Mouse (Mus musculus): ENCODE measurements around the gene C130026I21Rik. TPM values are rescaled to one million over a fixed set of nuclear protein-coding genes. Genes with fewer than 3 reads are reported as not detected.
"Not testable (repeated sequence)": the region's sequence is repeated elsewhere in the genome, so short reads cannot be mapped to it uniquely, and the experiment has no call there.

C130026I21Rik gene
- polyA plus RNA-seq, 1 experiment from 2014 or later: not detected

DNA sequence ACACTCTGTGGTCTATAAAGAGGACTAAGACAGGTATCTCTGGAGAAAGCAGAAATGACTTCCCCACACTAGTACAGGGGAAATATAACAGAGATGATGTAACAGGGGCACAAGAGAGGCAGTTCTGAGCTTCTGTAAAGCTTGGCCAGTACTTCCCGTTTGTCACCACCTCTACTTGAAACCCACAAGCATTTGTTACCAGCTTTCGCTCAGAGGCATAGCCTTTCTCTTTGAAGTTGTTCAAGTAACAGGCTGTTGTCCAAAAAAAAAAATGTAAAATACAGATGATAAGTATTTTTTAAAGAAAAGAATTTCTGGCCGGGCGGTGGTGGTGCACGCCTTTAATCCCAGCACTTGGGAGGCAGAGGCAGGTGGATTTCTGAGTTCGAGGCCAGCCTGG is 236.8 kb downstream of the C130026I21Rik start:
- not testable (repeated sequence) for H3K9ac ChIP-seq (ENCODE audit: low read length); H3K36me3 ChIP-seq (ENCODE audit: control insufficient read depth, insufficient read depth, low read length); H3K4me2 ChIP-seq (ENCODE audit: low read length); H3K9me3 ChIP-seq (replicated peaks; ENCODE audit: control insufficient read depth, low read length); H3K4me3 ChIP-seq (ENCODE audit: low read depth, low read length); H3K4me1 ChIP-seq (ENCODE audit: control insufficient read depth, insufficient read depth, low read length); DNase-seq (ENCODE audit: low spot score); ATAC-seq; H3K27me3 ChIP-seq (replicated peaks; ENCODE audit: control insufficient read depth, insufficient read depth, low read length); H3K27ac ChIP-seq (ENCODE audit: low read depth, low read length)
- WGBS: 98% methylated on average over 5 of the region's 6 CpGs

DNA sequence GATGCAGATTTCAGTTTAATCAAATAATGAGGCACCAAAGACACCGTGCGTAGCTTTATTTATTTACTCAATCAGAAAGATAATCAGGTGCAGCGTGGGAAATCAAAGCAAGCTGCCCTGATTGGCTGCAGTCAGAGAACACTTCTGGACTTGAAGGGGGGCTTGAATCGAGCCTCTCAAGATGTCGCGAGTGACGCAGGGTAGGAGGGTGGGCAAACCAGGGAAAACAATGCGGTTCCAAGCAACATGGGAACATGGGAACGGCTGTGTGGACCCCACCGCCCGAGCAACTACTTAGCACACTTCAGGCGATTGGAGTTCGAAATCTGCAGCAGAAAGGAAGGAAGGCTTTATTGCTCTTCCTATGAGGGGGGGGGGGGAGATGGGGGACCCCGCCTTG is 240.2 kb downstream of the C130026I21Rik start:
- H3K4me3 ChIP-seq (ENCODE audit: low read depth, low read length); H3K36me3 ChIP-seq (ENCODE audit: control insufficient read depth, insufficient read depth, low read length); H3K9ac ChIP-seq (ENCODE audit: low read length); H3K4me2 ChIP-seq (ENCODE audit: low read length); H3K9me3 ChIP-seq (replicated peaks; ENCODE audit: control insufficient read depth, low read length); DNase-seq (ENCODE audit: low spot score); H3K27ac ChIP-seq (ENCODE audit: low read depth, low read length); ATAC-seq; H3K27me3 ChIP-seq (replicated peaks; ENCODE audit: control insufficient read depth, insufficient read depth, low read length); H3K4me1 ChIP-seq (ENCODE audit: control insufficient read depth, insufficient read depth, low read length): not testable (repeated sequence)
- WGBS: 50% methylated on average over 11 of the region's 14 CpGs

DNA sequence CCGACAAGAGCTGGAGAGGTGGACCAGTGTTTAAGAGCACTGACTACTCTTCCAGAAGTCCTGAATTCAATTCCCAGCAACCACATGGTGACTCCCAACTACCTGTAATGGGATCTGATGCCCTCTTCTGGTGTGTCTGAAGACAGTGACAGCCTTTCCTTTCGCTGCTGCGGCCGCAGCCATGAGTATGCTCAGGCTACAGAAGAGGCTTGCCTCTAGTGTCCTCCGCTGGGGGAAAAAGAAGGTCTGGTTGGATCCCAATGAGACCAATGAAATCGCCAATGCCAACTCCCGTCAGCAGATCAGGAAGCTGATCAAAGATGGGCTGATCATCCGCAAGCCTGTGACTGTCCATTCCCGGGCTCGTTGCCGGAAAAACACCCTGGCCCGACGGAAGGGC is 258.4 kb downstream of the C130026I21Rik start:
- not testable (repeated sequence) for H3K27ac ChIP-seq (ENCODE audit: low read depth, low read length); DNase-seq (ENCODE audit: low spot score); ATAC-seq; H3K9me3 ChIP-seq (replicated peaks; ENCODE audit: control insufficient read depth, low read length); H3K4me1 ChIP-seq (ENCODE audit: control insufficient read depth, insufficient read depth, low read length); H3K27me3 ChIP-seq (replicated peaks; ENCODE audit: control insufficient read depth, insufficient read depth, low read length); H3K36me3 ChIP-seq (ENCODE audit: control insufficient read depth, insufficient read depth, low read length); H3K9ac ChIP-seq (ENCODE audit: low read length); H3K4me3 ChIP-seq (ENCODE audit: low read depth, low read length); H3K4me2 ChIP-seq (ENCODE audit: low read length)
- 95% methylated on average over 12 of the region's 13 CpGs for WGBS

DNA sequence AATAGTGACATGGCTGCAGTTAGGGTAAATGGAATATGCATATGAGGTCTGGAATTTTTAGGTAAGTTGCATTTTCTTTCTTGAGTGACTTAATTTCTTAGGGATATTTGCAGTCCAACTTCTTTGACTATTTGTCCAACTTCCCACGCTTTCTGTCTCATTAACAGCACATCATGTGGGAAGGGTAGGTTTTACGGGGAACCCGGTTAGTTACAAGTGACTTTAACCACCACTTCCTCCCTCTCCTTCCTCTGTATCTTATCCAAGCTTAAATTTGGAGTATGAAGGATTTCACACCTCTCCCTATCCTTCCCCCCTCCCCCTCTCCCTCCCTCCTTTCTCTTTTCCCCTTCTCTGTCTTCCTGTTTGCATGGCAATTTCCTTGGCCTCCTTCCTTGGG is 259.4 kb downstream of the C130026I21Rik start:
- H3K4me1 ChIP-seq (ENCODE audit: control insufficient read depth, insufficient read depth, low read length); H3K4me3 ChIP-seq (ENCODE audit: low read depth, low read length); H3K27me3 ChIP-seq (replicated peaks; ENCODE audit: control insufficient read depth, insufficient read depth, low read length); H3K27ac ChIP-seq (ENCODE audit: low read depth, low read length); ATAC-seq; H3K4me2 ChIP-seq (ENCODE audit: low read length); H3K9ac ChIP-seq (ENCODE audit: low read length); DNase-seq (ENCODE audit: low spot score); H3K36me3 ChIP-seq (ENCODE audit: control insufficient read depth, insufficient read depth, low read length); H3K9me3 ChIP-seq (replicated peaks; ENCODE audit: control insufficient read depth, low read length): not testable (repeated sequence)
- WGBS: 83% methylated on average over 1 of the region's 3 CpGs

DNA sequence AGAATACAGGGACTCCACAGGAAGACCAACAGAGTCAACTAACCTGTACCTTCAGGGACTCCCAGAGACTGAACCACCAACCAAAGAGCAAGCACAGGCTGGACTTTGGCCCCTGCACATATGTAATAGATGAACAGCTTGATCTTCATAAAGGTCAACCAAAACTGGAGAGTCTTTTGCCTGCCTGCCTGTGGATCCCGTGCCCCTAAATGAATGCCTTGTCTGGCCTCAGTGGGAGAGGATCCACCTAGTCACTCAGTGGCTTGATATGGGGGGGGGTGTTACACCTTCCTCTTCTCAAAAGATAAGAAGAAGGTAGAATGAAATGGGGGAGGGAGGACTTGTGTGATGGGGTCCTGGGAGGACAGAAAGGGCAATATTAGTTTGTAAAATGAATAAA is 262.6 kb downstream of the C130026I21Rik start:
- H3K4me2 ChIP-seq (ENCODE audit: low read length); ATAC-seq; H3K36me3 ChIP-seq (ENCODE audit: control insufficient read depth, insufficient read depth, low read length); DNase-seq (ENCODE audit: low spot score); H3K9me3 ChIP-seq (replicated peaks; ENCODE audit: control insufficient read depth, low read length); H3K4me1 ChIP-seq (ENCODE audit: control insufficient read depth, insufficient read depth, low read length); H3K27me3 ChIP-seq (replicated peaks; ENCODE audit: control insufficient read depth, insufficient read depth, low read length); H3K27ac ChIP-seq (ENCODE audit: low read depth, low read length); H3K9ac ChIP-seq (ENCODE audit: low read length); H3K4me3 ChIP-seq (ENCODE audit: low read depth, low read length): not testable (repeated sequence)
- 64% methylated on average over 1 of the region's 1 CpGs for WGBS

DNA sequence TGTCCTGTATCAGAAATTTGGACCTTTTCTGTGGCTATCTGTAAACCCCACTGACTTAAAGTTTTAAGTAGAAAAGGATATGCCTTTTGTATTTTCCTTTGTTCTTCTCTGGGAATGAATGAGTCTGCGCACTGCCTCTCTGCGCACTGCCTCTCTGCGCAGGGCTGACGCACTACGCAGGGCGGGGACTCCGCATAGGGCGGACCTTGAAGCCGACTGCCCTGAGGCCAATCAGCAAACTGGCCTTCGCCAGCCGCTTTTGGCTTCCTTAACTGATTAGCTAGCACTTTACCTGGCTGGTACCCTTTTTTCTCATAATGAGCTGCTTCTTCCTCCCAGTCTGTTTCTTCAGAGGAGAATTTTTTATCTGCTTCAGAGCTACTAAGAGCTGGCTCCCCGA is 271.1 kb downstream of the C130026I21Rik start:
- not testable (repeated sequence) for H3K9ac ChIP-seq (ENCODE audit: low read length); H3K4me2 ChIP-seq (ENCODE audit: low read length); H3K4me3 ChIP-seq (ENCODE audit: low read depth, low read length); ATAC-seq; H3K9me3 ChIP-seq (replicated peaks; ENCODE audit: control insufficient read depth, low read length); DNase-seq (ENCODE audit: low spot score); H3K27ac ChIP-seq (ENCODE audit: low read depth, low read length); H3K36me3 ChIP-seq (ENCODE audit: control insufficient read depth, insufficient read depth, low read length); H3K4me1 ChIP-seq (ENCODE audit: control insufficient read depth, insufficient read depth, low read length); H3K27me3 ChIP-seq (replicated peaks; ENCODE audit: control insufficient read depth, insufficient read depth, low read length)
- WGBS: 96% methylated on average over 3 of the region's 12 CpGs

DNA sequence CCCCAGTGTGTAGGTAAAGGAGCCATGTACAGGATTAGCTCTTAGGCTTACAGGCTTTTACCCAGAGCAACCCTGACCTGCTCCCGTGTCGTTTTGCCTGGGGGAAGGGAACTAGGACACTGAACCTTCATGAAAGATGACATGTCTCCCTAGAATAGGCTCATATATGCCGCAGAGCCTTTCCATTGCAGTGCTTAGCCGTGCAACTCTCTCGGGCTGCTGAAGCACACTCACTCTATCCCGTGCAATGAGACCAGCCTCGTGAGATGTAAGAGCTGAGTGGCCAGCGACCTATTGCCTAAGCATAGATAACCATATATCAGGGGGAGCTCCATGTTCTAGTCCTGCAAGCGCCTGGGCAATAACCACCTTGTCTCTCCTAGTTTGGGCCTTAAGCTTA is 274.1 kb downstream of the C130026I21Rik start:
- H3K9me3 ChIP-seq (replicated peaks; ENCODE audit: control insufficient read depth, low read length); ATAC-seq; DNase-seq (ENCODE audit: low spot score); H3K4me2 ChIP-seq (ENCODE audit: low read length); H3K4me3 ChIP-seq (ENCODE audit: low read depth, low read length); H3K4me1 ChIP-seq (ENCODE audit: control insufficient read depth, insufficient read depth, low read length); H3K27ac ChIP-seq (ENCODE audit: low read depth, low read length); H3K36me3 ChIP-seq (ENCODE audit: control insufficient read depth, insufficient read depth, low read length); H3K9ac ChIP-seq (ENCODE audit: low read length); H3K27me3 ChIP-seq (replicated peaks; ENCODE audit: control insufficient read depth, insufficient read depth, low read length): not testable (repeated sequence)
- WGBS: 89% methylated on average over 5 of the region's 9 CpGs

DNA sequence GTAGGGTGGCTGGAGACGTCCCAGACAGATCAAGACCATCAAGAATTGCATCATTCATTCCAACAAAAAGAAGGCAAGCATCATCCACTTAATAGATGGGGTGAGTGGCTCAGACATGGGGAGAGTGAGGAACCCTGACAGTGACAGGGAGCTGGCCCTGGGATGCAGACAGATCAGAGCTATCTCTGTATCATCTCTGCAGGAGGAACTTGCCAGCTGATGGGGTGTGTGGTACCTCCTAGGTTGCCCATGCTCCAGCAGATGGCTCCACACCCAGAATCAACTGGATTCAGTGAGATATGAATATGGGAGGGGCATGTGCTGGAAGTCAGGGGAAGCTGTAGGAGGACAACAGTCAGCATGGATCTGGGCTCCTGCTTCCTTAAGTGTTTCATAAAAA is 275.9 kb downstream of the C130026I21Rik start:
- DNase-seq (ENCODE audit: low spot score); H3K27ac ChIP-seq (ENCODE audit: low read depth, low read length); H3K9me3 ChIP-seq (replicated peaks; ENCODE audit: control insufficient read depth, low read length); H3K4me3 ChIP-seq (ENCODE audit: low read depth, low read length); H3K27me3 ChIP-seq (replicated peaks; ENCODE audit: control insufficient read depth, insufficient read depth, low read length); H3K4me2 ChIP-seq (ENCODE audit: low read length); H3K4me1 ChIP-seq (ENCODE audit: control insufficient read depth, insufficient read depth, low read length); H3K9ac ChIP-seq (ENCODE audit: low read length); ATAC-seq; H3K36me3 ChIP-seq (ENCODE audit: control insufficient read depth, insufficient read depth, low read length): not testable (repeated sequence)
- WGBS: no CpG with 5 or more reads among the region's 1 CpGs

DNA sequence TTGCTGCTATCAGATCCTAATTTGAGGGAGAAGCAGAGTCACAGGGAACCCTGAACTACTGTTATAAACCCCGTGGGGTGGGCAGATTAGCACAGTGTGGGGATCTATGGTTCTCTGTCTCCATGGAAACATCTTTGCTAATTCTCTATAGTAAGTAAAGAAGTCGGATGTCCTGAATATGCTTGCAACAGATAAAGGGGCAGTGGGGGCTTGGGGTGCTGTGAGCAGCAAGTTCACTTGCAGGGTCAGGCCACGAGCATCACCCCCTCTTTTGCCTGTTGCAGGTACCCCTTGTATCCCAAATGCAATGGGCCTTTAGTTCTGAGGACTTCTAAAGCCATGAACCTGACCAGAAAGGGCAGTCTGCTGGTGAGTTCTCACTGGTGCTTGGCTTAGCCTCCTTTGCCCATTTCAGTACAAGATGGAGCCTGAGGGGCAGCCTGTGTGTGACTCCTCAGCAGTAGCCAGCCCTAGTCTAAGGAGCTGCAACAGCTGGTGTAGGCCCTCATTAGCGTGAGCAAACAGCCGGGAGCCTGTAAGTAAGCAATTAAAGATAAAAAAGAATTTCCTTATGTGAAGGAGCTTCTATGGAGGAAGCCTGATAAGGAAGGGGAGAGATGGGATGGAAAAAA is 276.6 kb downstream of the C130026I21Rik start:
- not testable (repeated sequence) for H3K36me3 ChIP-seq (ENCODE audit: control insufficient read depth, insufficient read depth, low read length); H3K9me3 ChIP-seq (replicated peaks; ENCODE audit: control insufficient read depth, low read length); ATAC-seq; H3K9ac ChIP-seq (ENCODE audit: low read length); DNase-seq (ENCODE audit: low spot score); H3K4me1 ChIP-seq (ENCODE audit: control insufficient read depth, insufficient read depth, low read length); H3K4me2 ChIP-seq (ENCODE audit: low read length); H3K27me3 ChIP-seq (replicated peaks; ENCODE audit: control insufficient read depth, insufficient read depth, low read length); H3K27ac ChIP-seq (ENCODE audit: low read depth, low read length); H3K4me3 ChIP-seq (ENCODE audit: low read depth, low read length)
- WGBS: 80% methylated on average over 1 of the region's 5 CpGs
